Mouse (Mus musculus) ES-E14 (cell line): ENCODE results near the gene Mitf. TPM values are rescaled to one million over a fixed set of nuclear protein-coding genes. Genes with fewer than 3 reads are reported as not detected.

Experiments used
- DNase-seq: peaks from one replicate; pipeline ENCODE4 v3.0.0-alpha.2; 2013; ENCODE audit warnings: low read depth, low spot score
- H3K27ac ChIP-seq: 2 replicates; pipeline ENCODE4 v1.5.1; 2012; ENCODE audit warnings: low read depth, mild to moderate bottlenecking, low read length, moderate library complexity, mixed read lengths; ENCODE audit not compliant: poor library complexity, insufficient read depth, severe bottlenecking
- H3K36me3 ChIP-seq: 2 replicates; pipeline ENCODE4 v1.6.1; 2012; ENCODE audit warnings: mild to moderate bottlenecking, low read length, moderate library complexity, mixed read lengths; ENCODE audit not compliant: control insufficient read depth, poor library complexity, insufficient read depth, severe bottlenecking
- H3K4me1 ChIP-seq, 2 experiments: fragments of 150-350 bp in 1 of 2; sonication (generic) in 1 of 2; 2 replicates each; pipeline ENCODE4 v1.6.1; 2012; ENCODE audit warnings: low read length in 2 of 2, mild to moderate bottlenecking in 1 of 2, mixed read lengths in 1 of 2; ENCODE audit not compliant: control insufficient read depth in 2 of 2, insufficient read depth in 2 of 2, poor library complexity in 1 of 2
- H3K4me3 ChIP-seq, 2 experiments: fragments of 150-350 bp in 1 of 2; sonication (generic) in 1 of 2; 2 replicates each; pipeline ENCODE4 v1.5.1; 2012; ENCODE audit warnings: low read length in 2 of 2, low read depth in 1 of 2, mild to moderate bottlenecking in 1 of 2, mixed read lengths in 1 of 2; ENCODE audit not compliant: insufficient read depth in 1 of 2, poor library complexity in 1 of 2, severe bottlenecking in 1 of 2
- H3K9ac ChIP-seq: 2 replicates; pipeline ENCODE4 v1.6.1; 2012; ENCODE audit warnings: low read depth, mild to moderate bottlenecking, low read length, mixed read lengths; ENCODE audit not compliant: poor library complexity, insufficient read depth, severe bottlenecking
- H3K9me3 ChIP-seq: fragments of 150-350 bp; sonication (generic); 2 replicates; pipeline ENCODE4 v1.6.1; 2012; ENCODE audit warnings: low read depth, mild to moderate bottlenecking, low read length; ENCODE audit not compliant: control insufficient read depth, insufficient read depth
- CHD2 ChIP-seq: IDR thresholded peaks from 2 replicates; pipeline ENCODE4 v1.6.1; 2014; ENCODE audit warnings: mild to moderate bottlenecking, low read depth, low read length, inconsistent platforms
- HCFC1 ChIP-seq: IDR thresholded peaks from 2 replicates; pipeline ENCODE4 v1.6.1; 2012; ENCODE audit warnings: low read length, inconsistent platforms, borderline replicate concordance; ENCODE audit not compliant: insufficient read depth
- MAFK ChIP-seq: IDR thresholded peaks from 2 replicates; pipeline ENCODE4 v1.6.1; 2014; ENCODE audit warnings: mild to moderate bottlenecking, low read depth, low read length, inconsistent platforms; ENCODE audit not compliant: insufficient read depth
- ZC3H11A ChIP-seq: IDR thresholded peaks from 2 replicates; pipeline ENCODE4 v1.6.1; 2012; ENCODE audit warnings: low read depth, mild to moderate bottlenecking, inconsistent platforms, low read length, borderline replicate concordance
- ZNF384 ChIP-seq: IDR thresholded peaks from 2 replicates; pipeline ENCODE4 v1.6.1; 2012; ENCODE audit warnings: low read depth, low read length, inconsistent platforms
- in situ Hi-C, 2 experiments: fragments of 600-800 bp; cut with MboI; formaldehyde crosslinking; loops; one replicate each; pipeline ENCODE4 v1.15.1; 2025; ENCODE audit warnings: low sequenced_read_pairs in 2 of 2, inconsistent platforms in 1 of 2; ENCODE audit not compliant: unreplicated experiment in 2 of 2
- total RNA-seq: library from RNA; depleted of rRNA; stranded (reverse); fragments of 300-350 nt; gene quantifications from 2 replicates; pipeline ENCODE4 v1.2.3, GENCODE M21; 2012

The Mitf gene
- total RNA-seq, 1 experiment, result 9.3 TPM

GRCm38 (mm10) chr6:97866575-97866974, 59.7 kb downstream of the Mitf start:
- Histone ChIP-seq H3K27ac (no peak overlapping the region), H3K9ac (no peak overlapping the region), H3K36me3 (no peaks in the 10 kb centered on the region), H3K9me3 (no peaks in the 10 kb centered on the region), H3K4me3 (no peak overlapping the region), H3K4me1 (no peaks in the 10 kb centered on the region)
- DNase-seq, result no peak
- no peak for TF ChIP-seq MAFK
- TF ChIP-seq ZNF384, result no peak
- TF ChIP-seq HCFC1, result no peak
- no peak for TF ChIP-seq ZC3H11A
- no peak for TF ChIP-seq CHD2
- in situ Hi-C loops, result no loop called here

GRCm38 (mm10) chr6:97868005-97868404, 61.2 kb downstream of the Mitf start:
- Histone ChIP-seq H3K9ac (no peak overlapping the region), H3K4me1 (no peaks in the 10 kb centered on the region), H3K9me3 (no peaks in the 10 kb centered on the region), H3K4me3 (no peak overlapping the region), H3K27ac (no peak overlapping the region), H3K36me3 (no peaks in the 10 kb centered on the region)
- in situ Hi-C loops, result no loop called here
- no peak for DNase-seq
- TF ChIP-seq ZNF384, result no peak
- no peak for TF ChIP-seq ZC3H11A
- TF ChIP-seq HCFC1, result no peak
- no peak for TF ChIP-seq CHD2
- TF ChIP-seq MAFK, result no peak

GRCm38 (mm10) chr6:97869953-97870352, 63.1 kb downstream of the Mitf start:
- no peak overlapping the region for H3K4me3 ChIP-seq
- TF ChIP-seq MAFK, result no peak
- TF ChIP-seq HCFC1, result no peak
- TF ChIP-seq ZNF384, result no peak
- no peak for TF ChIP-seq CHD2
- no peak for DNase-seq
- H3K36me3 ChIP-seq, result no peaks in the 10 kb centered on the region
- H3K9me3 ChIP-seq, result no peaks in the 10 kb centered on the region
- H3K4me1 ChIP-seq, result no peaks in the 10 kb centered on the region
- no peak overlapping the region for H3K9ac ChIP-seq
- in situ Hi-C loops, result no loop called here
- H3K27ac ChIP-seq, result no peak overlapping the region

- TF ChIP-seq ZC3H11A (no peak), CHD2 (no peak), HCFC1 (no peak)
- Histone ChIP-seq H3K9ac (no peak overlapping the region), H3K27ac (no peak overlapping the region), H3K4me1 (no peaks in the 10 kb centered on the region), H3K4me3 (no peak overlapping the region), H3K36me3 (no peaks in the 10 kb centered on the region), H3K9me3 (no peaks in the 10 kb centered on the region)
- in situ Hi-C loops, result no loop called here
- no peak for DNase-seq
Measured at GRCm38 (mm10) chr6:97871296-97872030, 64.6 kb downstream of the Mitf start.

- Histone ChIP-seq H3K36me3 (no peaks in the 10 kb centered on the region), H3K4me3 (no peak overlapping the region), H3K4me1 (no peaks in the 10 kb centered on the region), H3K27ac (no peak overlapping the region), H3K9me3 (no peaks in the 10 kb centered on the region), H3K9ac (no peak overlapping the region)
- no peak for TF ChIP-seq CHD2
- no peak for TF ChIP-seq HCFC1
- TF ChIP-seq ZNF384, result no peak
- no peak for TF ChIP-seq MAFK
- TF ChIP-seq ZC3H11A, result no peak
- no peak for DNase-seq
- in situ Hi-C loops, result no loop called here
Measured at GRCm38 (mm10) chr6:97873102-97873501, 66.2 kb downstream of the Mitf start.
